Mouse (Mus musculus): Measurements from ENCODE around the gene Gsdma3.
"Not testable (repeated sequence)": the region's sequence is repeated elsewhere in the genome, so short reads cannot be mapped to it uniquely, and the experiment has no call there.

Gsdma3 gene

DNA sequence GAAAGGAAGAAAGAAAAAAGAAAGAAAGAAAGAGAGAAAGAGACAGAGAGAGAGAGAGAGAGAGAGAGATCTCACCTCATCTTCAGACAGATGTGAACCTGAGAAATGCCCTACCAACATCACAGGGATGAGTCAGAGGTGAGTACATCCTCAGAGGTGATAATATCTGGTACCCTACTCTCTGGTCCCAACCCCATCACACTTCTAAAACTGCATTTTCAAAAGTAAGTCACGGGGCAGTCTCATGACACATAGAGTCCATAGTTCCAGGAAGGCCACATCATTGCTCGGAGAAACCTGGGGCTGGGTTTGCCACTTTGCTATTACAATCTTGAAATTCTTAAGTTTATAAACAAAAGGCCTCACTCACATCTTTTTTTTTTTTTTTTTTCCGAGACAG, 30.2 kb upstream of the Gsdma3 start:
- DNase-seq (ENCODE audit: low spot score) = no peak

DNA sequence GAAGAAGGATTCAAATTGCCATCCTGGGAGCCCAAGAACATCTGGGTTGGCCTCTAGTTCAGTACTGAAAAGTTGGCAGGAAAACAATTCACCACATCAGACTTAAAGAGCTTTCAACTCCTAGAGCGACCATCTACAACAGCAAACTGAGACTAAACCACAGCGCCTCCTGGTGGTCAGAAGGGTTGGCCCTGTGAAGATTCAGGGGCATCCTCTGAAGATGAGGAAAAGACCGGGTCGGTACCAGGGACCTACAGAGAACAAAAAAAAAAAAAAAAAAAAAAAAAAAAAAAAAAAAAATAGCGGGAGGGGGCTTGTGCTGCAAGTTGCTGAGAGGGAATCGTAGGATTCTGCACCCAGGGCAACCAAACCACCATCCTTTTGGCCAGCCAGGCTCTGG, 28.8 kb upstream of the Gsdma3 start:
- DNase-seq (ENCODE audit: low spot score) = peak; percentile 78

DNA sequence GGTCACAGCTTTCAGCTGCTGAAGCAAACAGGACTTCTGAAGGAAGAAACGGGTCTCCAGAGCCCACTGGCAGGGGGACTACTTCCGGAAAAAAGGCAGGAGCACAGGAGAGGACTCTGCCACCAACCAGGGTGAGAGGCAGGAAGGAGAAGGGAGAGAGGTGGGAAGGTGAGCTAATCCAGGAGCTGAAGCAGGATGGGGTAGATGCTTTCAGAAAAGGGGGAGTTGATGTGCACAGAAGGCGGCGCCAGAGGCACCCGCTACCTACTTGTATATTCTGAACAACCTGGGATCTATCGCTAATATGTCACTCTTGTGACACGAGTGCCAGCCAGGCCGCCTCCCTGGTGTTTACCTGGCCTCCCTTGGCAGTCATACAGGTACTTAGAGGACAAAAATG, 28.2 kb upstream of the Gsdma3 start, which contains the start of gene Lrrc3c:
TSS of gene Lrrc3c (plus strand) at position 301 of the 400 bp plus-strand sequence.
- DNase-seq (ENCODE audit: low spot score) = no peak

DNA sequence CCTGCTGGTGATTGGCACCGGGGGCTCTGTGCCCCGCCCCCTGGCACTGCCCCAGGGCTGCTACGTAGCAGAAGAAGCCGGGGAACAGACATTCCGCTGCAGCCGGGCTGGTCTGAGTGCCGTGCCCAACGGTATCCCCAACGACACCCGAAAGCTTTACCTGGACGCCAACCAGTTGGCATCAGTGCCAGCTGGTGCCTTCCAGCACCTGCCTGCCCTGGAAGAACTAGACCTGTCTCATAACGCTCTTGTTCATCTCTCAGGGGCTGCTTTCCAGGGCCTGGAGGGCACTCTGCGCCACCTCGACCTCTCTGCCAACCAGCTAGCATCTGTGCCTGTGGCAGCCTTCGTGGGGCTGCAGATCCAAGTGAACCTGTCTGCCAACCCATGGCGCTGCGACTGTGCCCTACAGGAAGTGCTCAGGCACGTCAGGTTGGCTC, 27.3 kb upstream of the Gsdma3 start:
- no peak for DNase-seq (ENCODE audit: low spot score)

DNA sequence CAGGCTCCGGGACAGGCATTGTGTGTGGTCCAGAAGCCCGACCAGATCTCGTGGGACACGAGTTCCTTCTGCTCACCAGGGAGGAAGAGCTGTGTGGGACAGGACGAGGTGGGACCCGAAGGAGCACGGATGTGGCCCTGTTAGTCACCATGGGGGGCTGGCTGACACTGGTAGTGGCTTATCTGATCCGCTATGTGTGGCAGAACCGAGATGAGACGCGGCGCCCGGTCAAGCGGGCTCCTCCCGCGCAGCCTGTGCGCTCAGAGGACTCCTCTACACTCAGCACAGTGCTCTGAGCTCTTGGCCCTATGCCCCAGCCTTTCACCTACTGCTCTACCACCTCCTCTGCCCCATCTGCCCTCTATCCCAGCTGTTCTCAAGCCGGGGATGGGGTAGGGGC, 26.9 kb upstream of the Gsdma3 start:
- no peak for DNase-seq (ENCODE audit: low spot score)

DNA sequence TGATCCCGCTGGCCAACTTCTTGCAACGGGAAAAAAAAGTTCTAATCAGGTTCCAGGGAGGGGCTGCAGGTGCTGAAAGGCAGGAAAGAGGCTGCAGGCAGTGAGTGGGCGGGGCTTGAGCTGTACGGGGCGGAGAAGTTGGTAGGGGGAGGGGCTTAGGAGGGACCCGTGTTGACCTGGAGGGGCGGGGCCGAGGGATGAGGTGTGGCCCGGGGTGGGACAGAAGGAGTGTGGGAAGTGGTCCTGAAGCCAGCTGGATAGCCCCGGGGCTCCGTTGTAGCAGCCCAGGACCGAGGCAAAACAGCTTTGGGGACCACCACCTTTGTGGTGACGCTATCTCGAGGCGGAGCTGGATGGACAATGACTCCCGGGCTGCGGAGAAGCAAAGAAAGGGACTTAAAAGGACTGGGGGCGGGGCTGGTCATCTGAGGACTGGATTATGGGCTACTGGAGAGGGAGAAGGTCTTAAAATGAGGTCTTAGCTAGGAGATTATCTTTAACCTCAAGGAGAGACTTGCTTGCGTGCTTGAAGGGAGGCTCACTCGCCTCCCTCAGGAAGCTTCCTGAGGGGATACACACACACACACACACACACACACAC, 24.0 kb upstream of the Gsdma3 start:
- no peak for DNase-seq (ENCODE audit: low spot score)

DNA sequence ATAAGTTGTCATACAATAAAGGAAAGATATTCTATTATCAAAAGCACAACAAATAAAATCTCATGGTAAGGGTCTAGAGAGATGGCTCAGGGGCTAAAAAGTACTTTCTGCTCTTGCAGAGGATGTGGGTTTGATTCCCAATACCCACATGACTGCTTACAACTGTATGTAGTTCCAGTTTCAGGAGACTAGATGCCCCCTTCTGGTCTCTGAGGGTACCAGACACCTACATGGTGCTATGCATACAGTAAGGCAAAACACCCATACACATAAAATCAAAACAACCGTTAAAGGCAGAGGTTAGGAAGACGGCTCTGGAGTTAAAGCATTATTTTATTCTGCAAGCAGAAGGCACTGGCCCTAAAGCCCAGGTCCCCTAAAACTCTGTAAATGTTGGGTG, 22.2 kb upstream of the Gsdma3 start:
- no peak for DNase-seq (ENCODE audit: low spot score)

DNA sequence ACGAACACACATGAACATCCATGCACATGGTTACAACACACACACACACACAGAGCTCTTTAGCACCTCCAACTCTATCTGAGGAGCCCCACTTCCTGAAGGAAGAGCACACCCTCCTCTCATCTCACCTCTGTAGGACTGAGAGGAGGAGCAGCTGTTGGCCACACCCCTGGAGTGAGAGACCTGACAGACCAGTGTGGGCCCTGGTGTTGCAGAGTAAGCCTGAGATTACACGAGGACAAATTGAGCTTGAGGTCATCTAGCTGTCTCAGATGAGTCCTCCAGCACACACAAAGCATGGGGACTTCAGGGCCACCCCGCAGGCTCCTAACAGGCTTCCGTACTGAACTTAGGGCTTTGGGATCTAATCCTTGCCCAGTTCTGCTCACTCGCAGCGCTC, 21.2 kb upstream of the Gsdma3 start:
- DNase-seq (ENCODE audit: low spot score) = not testable (repeated sequence)

DNA sequence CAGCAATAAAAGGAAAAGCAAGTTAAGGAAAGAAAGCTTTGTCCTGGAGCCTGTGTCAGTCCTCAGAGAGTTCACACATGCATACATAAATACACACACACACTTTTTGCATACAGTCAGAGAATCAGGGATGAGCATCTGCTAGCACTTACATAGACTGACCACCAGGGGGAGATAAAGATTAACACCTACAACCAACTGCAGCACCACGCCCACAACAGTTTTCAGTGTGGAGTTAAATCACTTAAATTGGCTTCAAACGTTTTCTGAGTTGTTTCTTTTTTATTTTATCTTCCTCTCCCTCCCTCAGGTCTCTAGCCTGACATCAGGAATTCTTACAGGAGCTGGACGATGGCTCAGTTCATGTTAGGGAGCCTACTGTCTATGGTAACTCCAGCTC, 19.4 kb upstream of the Gsdma3 start:
- peak; percentile 53 for DNase-seq (ENCODE audit: low spot score)

DNA sequence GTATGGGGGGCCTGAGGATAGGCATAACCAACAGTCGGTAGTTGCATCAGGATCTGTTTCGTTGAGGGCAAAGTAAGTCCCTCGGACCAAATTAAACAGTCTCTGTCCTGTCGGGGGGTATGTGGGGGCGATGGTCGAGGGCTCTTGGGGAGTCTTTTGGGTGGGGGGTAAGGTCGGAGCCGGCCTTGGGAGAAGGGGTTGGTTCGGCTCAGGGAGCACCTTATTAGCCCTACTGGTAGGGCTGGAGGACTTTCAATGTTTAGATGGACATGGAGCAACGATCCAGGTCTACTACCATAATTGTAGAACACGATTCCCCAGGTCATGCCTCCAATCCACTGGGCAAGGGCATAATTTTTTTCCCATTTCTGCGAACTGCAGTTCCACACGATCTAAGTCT, 5.4 kb upstream of the Gsdma3 start:
- DNase-seq (ENCODE audit: low spot score) = no peak

DNA sequence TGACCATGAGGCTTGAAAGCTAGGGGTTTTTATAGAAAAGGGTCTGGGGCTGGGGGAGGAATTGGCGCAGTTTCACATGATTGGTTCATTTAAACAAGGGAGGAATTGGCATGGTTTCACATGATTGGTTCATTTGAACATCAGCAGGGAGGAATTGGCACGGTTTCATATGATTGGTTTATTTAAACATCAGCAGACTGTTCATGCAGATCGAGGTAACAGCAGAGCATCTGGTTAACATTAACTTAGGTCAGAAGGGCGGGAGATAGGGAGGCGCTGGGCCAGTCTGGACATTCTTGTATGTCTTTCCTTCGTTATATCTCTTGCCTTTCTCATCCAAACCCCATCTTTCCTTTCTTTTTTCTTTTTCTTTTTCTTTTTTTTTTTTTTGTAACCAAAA, 2.2 kb upstream of the Gsdma3 start:
- DNase-seq (ENCODE audit: low spot score) = not testable (repeated sequence)

DNA sequence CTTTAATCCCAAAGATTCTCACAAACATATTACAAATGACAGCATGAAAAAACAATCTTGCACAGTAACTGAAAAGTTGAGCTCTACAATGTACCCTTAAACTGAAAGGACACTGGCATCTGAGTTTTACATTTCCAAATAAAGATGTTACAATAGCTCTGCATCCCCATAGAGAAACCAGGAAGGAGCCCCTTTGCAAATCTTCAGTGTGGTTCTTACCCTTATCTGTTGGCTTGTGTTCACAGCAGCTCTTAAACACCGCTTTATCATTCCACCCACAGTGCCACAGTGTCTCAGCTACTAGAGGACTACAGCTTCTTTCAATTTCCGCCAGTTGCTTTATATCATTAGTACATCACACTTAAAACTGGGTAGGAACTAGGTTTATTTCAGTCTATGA, 1.8 kb upstream of the Gsdma3 start:
- not testable (repeated sequence) for DNase-seq (ENCODE audit: low spot score)

DNA sequence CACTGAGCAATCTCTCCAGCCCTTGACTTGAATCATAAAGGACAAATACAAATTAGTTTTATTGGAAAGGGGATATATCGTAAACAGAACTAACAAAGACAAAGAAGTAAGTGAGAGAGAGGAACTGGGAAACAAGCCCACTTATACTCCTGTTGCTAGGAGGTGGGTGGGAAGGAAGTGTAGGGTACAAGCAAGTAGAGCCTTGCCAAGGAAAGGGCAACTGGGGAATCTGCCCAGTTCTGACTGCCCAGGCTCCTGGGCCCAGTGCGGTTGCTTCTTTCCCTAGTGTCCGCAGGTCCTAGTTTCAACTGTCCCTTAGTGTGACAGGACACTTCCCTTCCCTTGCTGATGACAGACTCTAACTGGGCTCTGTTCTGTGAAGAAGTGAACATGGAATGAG, 2.5 kb downstream of the Gsdma3 start:
- no peak for DNase-seq (ENCODE audit: low spot score)

DNA sequence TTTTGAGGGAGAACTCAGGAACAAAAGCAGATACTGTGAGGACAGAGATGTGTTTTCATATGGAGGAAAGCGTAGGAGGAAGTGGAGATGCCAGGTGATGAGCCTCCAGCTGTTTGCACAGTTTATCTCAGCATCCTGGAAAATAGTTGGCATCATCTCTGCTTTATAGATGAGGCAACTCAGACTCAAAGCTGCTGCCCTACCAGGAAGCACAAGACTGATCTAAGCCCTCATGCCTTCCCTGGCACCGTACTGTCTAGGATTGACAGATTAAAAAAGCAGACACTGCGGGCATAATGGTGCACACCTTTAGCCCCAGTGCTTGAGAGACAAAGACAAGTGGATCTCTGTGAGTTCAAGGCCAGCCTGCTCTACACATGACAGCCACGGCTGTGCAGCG, 4.5 kb downstream of the Gsdma3 start:
- DNase-seq (ENCODE audit: low spot score) = no peak

DNA sequence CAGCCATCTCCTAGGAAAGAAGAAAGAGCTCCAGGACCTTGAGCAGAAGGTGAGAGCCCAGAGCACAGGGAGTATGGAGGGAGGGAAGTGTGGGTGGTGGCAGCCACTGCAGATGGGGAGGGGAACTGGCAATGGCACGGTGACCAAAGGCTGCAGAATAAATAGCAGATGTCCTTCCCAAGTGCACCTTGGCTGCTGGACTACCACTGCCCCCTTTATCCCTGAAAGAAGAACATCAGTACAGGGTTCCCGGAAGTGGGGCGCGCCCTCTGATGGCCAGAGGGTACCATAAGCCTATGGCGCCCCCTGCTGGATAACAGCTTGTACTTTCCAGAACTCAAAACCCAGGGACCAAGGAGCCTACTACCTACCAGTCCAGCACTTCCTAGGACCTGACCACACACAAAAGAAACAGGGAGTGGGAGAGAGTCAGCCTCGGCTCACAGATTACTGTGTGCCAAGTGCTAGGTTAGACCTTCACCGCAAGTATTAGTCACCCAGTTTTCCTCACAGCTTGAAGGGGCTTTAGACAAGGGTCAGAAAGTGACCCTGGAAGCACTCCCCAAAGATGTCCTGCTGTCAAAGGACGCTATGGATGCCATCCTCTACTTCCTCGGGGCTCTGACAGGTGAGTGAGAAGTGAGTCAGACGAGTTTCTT, 9.3 kb downstream of the Gsdma3 start:
- DNase-seq (ENCODE audit: low spot score) = peak; percentile 43

DNA sequence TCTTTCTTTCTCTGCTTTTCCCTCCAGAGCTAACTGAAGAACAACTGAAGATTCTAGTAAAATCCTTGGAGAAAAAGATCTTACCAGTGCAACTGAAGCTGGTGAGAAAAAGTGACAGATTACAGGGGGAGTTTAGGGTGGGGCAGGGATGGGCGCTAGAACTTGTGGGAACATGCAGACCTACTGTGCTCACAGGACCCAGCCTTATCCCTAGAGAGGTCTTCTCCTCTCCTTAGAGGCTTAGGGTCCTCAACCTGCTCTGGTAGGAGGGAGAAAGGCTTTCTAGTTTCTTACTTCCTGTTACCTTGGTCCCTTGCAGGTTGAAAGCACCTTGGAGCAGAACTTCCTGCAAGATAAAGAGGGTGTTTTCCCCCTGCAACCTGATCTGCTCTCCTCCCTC, 11.3 kb downstream of the Gsdma3 start:
- no peak for DNase-seq (ENCODE audit: low spot score)

DNA sequence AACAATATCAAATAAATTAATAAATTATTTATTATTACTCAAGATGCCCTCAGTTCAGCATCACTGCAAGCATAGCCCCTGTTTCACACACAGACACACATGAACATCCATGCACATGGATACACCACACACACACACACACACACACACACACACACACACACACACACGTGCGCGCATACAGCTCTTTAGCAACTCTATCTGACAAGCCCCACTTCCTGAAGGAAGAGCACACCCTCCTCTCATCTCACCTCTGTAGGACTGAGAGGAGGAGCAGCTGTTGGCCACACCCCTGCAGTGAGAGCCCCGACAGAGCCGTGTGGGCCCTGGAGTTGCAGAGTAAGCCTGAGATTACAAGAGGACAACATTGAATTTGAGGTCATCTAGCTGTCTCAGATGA, 13.9 kb downstream of the Gsdma3 start:
- no peak for DNase-seq (ENCODE audit: low spot score)

DNA sequence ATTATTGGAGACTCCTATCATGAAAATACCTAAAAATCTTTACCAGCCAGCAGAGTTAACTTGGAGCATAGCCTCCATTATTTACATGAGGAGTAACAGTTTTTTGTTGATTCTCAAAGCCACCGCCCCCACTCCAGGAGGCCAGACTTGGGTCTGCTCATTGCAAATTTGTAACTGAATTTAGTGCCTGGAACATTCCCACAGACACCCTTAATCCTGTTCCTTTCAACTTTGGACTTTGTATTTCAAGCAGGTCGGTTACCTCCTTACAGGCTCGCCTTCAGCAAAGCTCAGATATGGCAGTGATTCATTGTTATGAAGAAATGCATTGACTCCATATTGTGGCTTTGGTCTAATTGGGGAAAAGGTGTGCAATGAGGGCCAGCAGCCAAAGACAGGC, 18.6 kb downstream of the Gsdma3 start:
- no peak for DNase-seq (ENCODE audit: low spot score)

DNA sequence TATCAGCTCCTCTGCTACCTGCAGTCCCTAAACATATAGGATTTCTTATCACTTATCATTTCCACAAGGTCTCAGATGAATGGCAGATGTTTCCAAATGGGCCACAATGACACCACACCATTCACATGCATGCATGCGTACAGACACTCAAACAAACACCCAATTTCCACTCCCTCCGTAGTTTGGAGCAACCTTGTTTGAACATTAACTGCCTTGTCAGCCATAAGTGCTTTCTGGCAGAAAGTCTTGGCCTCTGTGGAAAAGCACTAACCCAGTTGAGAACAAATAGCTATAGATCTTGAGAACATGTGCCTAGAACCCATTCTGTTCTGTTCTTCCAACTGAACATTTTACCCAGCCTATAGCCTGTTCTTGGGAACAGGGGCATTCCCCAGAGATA, 19.8 kb downstream of the Gsdma3 start:
- DNase-seq (ENCODE audit: low spot score) = no peak

DNA sequence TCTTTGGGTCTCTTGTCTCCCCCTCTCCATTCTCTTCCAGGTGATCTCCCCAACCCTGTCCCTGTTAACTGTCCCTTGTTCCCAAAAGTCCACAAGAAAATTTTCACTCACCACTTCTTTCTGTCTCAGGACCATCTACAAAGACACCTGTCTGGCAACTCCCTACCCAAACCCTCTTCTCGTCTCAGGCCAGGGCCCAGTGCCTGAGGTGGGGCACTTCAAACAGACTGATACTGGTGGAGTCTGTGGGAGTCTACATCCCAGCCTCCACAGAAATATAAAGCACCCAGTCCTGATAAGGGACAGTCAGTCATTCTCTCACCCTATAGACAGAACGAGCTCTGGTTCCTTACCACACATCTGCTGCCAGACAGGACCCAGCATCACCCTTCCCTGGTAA, 20.3 kb downstream of the Gsdma3 start, which contains the start of gene Gsdma2:
TSS of gene Gsdma2 (plus strand) at position 301 of the 400 bp plus-strand sequence.
- no peak for DNase-seq (ENCODE audit: low spot score)

DNA sequence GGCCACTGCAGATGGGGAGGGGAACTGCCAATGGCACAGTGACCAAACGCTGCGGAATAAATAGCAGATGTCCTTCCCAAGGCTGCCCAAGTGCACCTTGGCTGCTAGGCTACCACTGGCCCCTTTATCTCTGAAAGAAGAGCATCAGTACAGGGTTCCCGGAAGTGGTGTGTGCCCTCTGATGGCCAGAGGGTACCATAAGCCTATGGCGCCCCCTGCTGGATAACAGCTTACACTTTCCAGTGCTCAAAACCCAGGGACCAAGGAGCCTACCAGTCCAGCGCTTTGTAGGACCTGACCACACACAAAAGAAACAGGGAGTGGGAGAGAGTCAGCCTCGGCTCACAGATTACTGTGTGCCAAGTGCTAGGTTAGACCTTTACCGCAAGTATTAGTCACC, 28.9 kb downstream of the Gsdma3 start:
- DNase-seq (ENCODE audit: low spot score) = peak; percentile 64

DNA sequence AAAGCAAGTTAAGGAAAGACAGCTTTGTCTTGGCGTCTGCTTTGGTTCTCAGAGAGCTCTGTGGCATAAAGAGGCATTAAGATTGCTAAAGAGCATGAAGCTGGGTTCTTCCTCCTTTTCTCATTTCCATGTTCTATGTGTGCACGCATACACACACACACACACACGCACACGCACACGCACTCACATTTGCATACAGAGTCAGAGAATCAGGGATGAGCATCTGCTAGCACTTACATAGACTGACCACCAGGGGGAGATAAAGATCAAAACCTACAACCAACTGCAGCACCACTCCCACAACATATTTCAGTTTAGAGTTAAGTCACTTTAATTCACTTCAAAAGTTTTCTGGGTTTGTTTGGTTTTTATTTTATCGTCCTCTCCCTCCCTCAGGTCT, 34.4 kb downstream of the Gsdma3 start:
- DNase-seq (ENCODE audit: low spot score) = peak; percentile 64

DNA sequence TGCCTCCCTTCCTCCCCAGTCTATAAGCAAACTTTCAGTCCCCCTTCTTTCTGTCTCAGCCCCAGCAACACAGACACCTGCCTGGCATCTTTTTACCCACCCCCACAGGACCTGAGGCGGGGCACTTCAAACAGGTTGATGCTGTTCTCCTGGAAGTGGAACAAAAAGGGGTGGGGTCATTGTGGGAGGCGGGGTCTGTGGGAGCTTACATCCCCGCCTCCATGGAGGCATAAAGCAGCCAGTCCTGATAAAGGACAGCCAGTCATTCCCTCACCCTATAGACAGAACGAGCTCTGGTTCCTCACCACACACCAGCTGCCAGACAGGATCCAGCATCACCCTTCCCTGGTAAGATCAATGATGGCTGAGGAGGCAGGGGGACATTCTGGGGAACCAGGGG, 37.9 kb downstream of the Gsdma3 start, which contains the start of gene Gsdma:
TSS of gene Gsdma (plus strand) at position 261 of the 400 bp plus-strand sequence.
- no peak for DNase-seq (ENCODE audit: low spot score)

DNA sequence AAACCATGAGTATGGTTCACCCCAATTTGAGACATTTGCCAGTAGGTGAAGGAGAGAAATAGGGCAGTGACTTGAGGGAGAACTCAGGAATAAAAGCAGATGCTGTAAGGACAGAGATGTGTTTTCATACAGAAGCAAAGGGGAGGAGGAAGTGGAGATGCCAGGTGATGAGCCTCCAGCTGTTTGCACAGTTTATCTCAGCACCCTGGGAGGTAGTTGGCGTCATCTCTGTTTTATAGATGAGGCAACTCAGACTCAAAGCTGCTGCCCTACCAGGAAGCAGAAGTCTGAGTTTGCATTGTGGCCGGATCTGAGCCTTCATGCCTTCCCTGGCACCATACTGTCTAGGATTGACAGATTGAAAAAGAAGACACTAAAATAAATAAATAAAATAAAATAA, 42.8 kb downstream of the Gsdma3 start:
- no peak for DNase-seq (ENCODE audit: low spot score)

Data from T-cell, adult 2 months (primary cell).